Mouse (Mus musculus) forebrain, embryonic 15.5 days (tissue): ENCODE measurements at regions not wholly inside any gene's neighbourhood (a gene's known extent, or its start where the extent isn't known, plus 50 kb on each side); places are given as distances from the start of the nearest gene placed in this dataset.

ENCODE experiments used
- ATAC-seq: fragments of 200-750 bp; cut with Nextera tagmentation; replicated peaks from 2 replicates; pipeline ENCODE4 v1.8.0; 2017; ENCODE audit warnings: mild to moderate bottlenecking, moderate TSS enrichment, moderate library complexity
- H3K27ac ChIP-seq: fragments of 300-500 bp; sonication (generic); replicated peaks from 2 replicates; pipeline ENCODE4 v1.5.1; 2015; ENCODE audit warnings: mild to moderate bottlenecking, inconsistent platforms
- H3K27me3 ChIP-seq: fragments of 300-500 bp; sonication (generic); 2 replicates; pipeline ENCODE4 v1.6.1; 2015; ENCODE audit warnings: inconsistent platforms
- H3K36me3 ChIP-seq: fragments of 300-500 bp; sonication (generic); 2 replicates; pipeline ENCODE4 v1.6.1; 2015; ENCODE audit warnings: mild to moderate bottlenecking, inconsistent platforms
- H3K4me1 ChIP-seq: fragments of 300-500 bp; sonication (generic); 2 replicates; pipeline ENCODE4 v1.6.1; 2015; ENCODE audit warnings: inconsistent platforms
- H3K4me2 ChIP-seq: fragments of 300-500 bp; sonication (generic); replicated peaks from 2 replicates; pipeline ENCODE4 v1.6.1; 2015; ENCODE audit warnings: mild to moderate bottlenecking, inconsistent platforms
- H3K4me3 ChIP-seq: fragments of 300-500 bp; sonication (generic); 2 replicates; pipeline ENCODE4 v1.5.1; 2015; ENCODE audit warnings: mild to moderate bottlenecking, inconsistent platforms
- H3K9ac ChIP-seq: fragments of 300-500 bp; sonication (generic); replicated peaks from 2 replicates; pipeline ENCODE4 v1.6.1; 2015; ENCODE audit warnings: mild to moderate bottlenecking, inconsistent platforms
- H3K9me3 ChIP-seq: fragments of 300-500 bp; sonication (generic); 2 replicates; pipeline ENCODE4 v1.6.1; 2016; ENCODE audit warnings: inconsistent platforms
- WGBS: fragments of 180-500 bp; shearing (Covaris S2); methylation state at CpG from one replicate; pipeline ENCODE4 v1.1.7; 2015; ENCODE audit warnings: mixed read lengths; 5-methylcytosine and 5-hydroxymethylcytosine counted together

DNA sequence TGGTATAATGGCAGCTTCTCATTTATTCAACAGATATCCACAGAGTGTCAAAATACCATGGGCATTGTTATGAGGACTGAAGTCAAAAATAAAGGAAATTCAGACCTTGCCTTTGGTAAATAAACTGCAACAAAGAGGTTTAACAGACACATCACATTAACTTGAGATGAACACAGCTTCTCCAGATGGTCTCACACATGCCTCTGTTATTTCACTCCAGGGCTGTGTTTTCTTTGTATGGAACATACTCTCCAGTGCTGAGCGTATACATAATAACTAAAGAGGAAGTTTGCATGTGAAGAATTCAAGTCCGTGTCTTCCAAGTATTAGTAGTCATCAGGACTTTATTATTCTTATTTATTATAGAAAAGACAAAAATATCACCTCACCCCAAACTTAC lies 355.5 kb upstream of the Trib2 start:
- no peaks in the 10 kb centered on the region for H3K9me3 ChIP-seq
- H3K4me3 ChIP-seq = no peak overlapping the region
- H3K36me3 ChIP-seq = no peaks in the 10 kb centered on the region
- H3K27me3 ChIP-seq = no peaks in the 10 kb centered on the region
- no peak overlapping the region for H3K4me2 ChIP-seq
- H3K9ac ChIP-seq = no peak overlapping the region
- 76% methylated on average over 2 of the region's 2 CpGs for WGBS
- H3K27ac ChIP-seq = no peak overlapping the region
- no peaks in the 10 kb centered on the region for H3K4me1 ChIP-seq
- no peak for ATAC-seq

DNA sequence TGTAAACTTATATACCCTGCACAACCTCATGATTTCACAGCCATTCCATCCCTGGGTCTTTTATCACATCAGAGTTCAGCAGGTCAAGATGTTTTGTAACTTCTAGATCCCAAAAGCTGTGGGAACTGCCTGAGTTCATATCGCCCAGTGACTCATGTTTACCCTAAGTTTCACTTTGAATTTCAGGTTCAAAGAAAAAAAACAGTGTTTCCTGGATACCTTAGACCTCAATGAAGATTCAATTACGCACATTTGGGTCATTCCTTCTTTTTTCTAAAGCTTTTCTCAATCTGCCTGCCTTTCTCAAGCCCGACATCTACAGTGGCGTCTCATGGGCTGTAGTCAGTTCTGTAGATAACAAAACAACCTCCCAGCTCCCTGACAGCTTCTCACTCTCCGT lies 354.9 kb upstream of the Trib2 start:
- H3K9me3 ChIP-seq = no peaks in the 10 kb centered on the region
- no peak for ATAC-seq
- no peaks in the 10 kb centered on the region for H3K4me1 ChIP-seq
- H3K4me3 ChIP-seq = no peak overlapping the region
- no peaks in the 10 kb centered on the region for H3K36me3 ChIP-seq
- H3K9ac ChIP-seq = no peak overlapping the region
- WGBS = 89% methylated on average over 5 of the region's 5 CpGs
- no peaks in the 10 kb centered on the region for H3K27me3 ChIP-seq
- no peak overlapping the region for H3K27ac ChIP-seq
- H3K4me2 ChIP-seq = no peak overlapping the region

DNA sequence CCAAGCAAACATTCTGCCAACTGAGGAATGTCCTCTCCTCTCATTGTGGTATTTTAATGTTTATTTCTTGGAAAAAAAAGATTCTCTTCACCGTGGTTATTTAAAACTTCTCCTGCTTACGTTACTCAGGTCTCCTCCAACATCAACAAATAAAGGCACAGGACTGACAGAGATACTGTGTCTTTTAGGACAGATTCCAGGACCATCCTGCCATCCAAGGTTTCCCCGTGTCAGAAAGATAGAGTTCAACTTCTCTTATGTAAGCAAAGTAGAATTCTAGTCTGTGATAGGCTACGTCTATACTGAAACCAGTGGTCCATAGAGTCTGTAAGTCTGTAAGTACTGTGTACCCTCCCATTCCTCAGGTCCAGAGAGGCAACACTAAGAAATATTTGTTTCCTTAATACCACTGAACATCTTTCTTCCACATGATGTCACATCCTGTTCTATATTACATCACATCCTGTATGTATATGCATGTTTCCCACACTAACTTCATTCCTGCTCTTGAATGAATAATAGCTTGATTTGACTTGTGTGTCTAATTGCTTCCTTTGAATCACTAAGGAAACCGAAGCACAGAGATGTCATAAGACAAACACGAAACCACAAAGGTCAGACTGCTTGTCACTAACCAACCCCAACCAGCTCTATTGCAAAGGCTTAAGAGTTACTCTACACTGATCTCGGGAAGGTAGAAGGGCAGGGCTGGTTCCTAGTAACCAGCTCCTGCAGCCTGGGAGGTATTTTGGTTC lies 353.2 kb upstream of the Trib2 start:
- no peak overlapping the region for H3K4me3 ChIP-seq
- H3K27ac ChIP-seq = no peak overlapping the region
- no peak overlapping the region for H3K4me2 ChIP-seq
- no peaks in the 10 kb centered on the region for H3K9me3 ChIP-seq
- no peak overlapping the region for H3K9ac ChIP-seq
- H3K36me3 ChIP-seq = no peaks in the 10 kb centered on the region
- no peaks in the 10 kb centered on the region for H3K27me3 ChIP-seq
- no peak for ATAC-seq
- H3K4me1 ChIP-seq = no peaks in the 10 kb centered on the region
- 89% methylated on average over 7 of the region's 7 CpGs for WGBS

DNA sequence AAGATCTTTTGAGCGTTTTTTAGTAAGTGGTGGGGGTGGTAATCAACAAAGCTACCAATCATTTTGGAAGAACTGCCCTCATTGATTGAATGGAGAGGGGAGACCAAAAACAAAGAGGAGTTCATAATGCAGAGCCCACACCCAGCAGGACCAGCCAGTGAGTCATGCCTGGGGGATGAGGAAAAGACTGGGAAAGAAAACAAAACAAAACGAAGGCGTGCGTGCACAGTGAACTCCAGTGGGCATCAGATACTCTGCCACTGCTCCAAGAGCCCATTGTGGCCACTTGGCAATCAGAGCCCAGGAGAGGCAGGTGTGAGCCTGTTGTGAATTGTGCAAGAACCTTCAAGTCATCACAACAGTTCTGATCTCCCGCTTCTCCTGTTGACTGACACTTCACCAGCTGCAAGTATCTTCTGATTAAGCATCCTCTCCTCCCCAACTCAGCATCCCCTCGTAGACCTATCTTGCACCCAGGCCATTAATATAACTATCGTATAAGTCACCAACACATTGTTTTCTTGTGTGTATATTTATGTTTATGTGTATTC lies 351.1 kb upstream of the Trib2 start:
- no peak for ATAC-seq

DNA sequence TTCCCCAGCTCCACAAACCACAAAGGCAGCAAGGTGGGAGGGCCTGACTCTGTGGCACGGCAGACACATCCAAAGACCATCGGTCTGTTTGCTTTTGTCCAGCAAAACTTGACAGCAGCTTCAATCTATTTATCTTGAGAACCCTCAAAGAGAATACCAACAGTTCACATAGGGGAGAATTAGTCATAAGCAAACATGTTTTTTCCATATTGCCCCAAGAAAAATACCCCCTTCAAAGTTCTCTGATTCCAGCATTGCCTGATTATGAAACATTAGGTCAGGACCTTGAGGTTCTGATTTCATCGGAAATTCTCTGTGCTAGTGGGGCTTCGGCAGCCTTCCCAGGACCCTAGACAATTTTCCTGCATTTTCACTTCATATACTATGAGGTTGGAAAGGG lies 348.4 kb upstream of the Trib2 start:
- Histone ChIP-seq H3K9ac (no peak overlapping the region), H3K4me1 (no peaks in the 10 kb centered on the region), H3K9me3 (no peaks in the 10 kb centered on the region), H3K36me3 (no peaks in the 10 kb centered on the region), H3K27ac (no peak overlapping the region), H3K4me2 (no peak overlapping the region), H3K4me3 (no peak overlapping the region), H3K27me3 (no peaks in the 10 kb centered on the region)
- WGBS = 87% methylated on average over 4 of the region's 4 CpGs
- no peak for ATAC-seq

More for the DNA sequence above, 351.1 kb upstream of the Trib2 start:
- H3K36me3 ChIP-seq = no peaks in the 10 kb centered on the region
- WGBS = 51% methylated on average over 7 of the region's 7 CpGs
- no peaks in the 10 kb centered on the region for H3K9me3 ChIP-seq
- H3K9ac ChIP-seq = no peak overlapping the region
- no peak overlapping the region for H3K4me2 ChIP-seq
- no peak overlapping the region for H3K27ac ChIP-seq
- H3K4me1 ChIP-seq = no peaks in the 10 kb centered on the region
- H3K4me3 ChIP-seq = no peak overlapping the region
- no peaks in the 10 kb centered on the region for H3K27me3 ChIP-seq

DNA sequence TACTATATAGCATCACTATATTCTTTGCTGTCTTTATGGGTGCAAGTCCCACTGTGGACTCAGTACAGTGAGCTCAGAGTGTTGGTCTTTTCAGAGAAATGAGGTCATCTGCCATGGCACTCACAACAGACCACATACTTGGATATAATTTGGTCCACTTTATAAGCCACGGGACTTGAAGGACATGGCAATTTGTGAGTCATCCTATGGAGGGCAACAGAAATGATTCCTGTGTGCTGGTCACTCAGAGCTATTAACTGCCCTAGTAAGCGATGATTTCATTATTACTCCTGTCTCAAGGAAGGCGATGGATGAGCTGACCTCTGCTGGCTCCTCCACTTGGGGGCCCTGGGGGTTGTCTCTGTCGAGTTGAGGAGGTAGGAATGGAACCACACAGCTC lies 345.2 kb upstream of the Trib2 start:
- no peak overlapping the region for H3K27ac ChIP-seq
- no peak for ATAC-seq
- no peaks in the 10 kb centered on the region for H3K4me1 ChIP-seq
- no peaks in the 10 kb centered on the region for H3K27me3 ChIP-seq
- no peak overlapping the region for H3K4me3 ChIP-seq
- H3K9ac ChIP-seq = no peak overlapping the region
- H3K36me3 ChIP-seq = no peaks in the 10 kb centered on the region
- WGBS = 83% methylated on average over 4 of the region's 4 CpGs
- no peak overlapping the region for H3K4me2 ChIP-seq
- H3K9me3 ChIP-seq = no peaks in the 10 kb centered on the region

DNA sequence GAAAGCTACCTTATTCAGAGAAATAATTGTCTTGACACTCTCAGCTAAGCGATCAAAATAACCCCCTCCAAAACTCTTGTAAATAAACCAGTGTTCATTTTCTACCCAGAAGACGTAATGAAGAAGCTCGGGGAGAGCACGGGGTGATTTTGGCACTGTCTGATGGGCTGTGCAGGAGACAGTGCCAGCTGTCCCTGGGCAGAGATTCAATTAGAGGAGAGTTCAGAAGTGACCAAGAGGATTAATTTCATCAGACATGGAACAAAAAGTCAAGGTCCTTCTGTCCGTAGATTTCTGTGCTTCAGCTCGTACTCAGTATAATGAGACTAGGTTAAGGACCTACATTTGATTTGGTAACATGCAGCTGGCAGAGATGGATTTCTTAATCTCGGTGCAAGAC lies 341.2 kb upstream of the Trib2 start:
- ATAC-seq = no peak

DNA sequence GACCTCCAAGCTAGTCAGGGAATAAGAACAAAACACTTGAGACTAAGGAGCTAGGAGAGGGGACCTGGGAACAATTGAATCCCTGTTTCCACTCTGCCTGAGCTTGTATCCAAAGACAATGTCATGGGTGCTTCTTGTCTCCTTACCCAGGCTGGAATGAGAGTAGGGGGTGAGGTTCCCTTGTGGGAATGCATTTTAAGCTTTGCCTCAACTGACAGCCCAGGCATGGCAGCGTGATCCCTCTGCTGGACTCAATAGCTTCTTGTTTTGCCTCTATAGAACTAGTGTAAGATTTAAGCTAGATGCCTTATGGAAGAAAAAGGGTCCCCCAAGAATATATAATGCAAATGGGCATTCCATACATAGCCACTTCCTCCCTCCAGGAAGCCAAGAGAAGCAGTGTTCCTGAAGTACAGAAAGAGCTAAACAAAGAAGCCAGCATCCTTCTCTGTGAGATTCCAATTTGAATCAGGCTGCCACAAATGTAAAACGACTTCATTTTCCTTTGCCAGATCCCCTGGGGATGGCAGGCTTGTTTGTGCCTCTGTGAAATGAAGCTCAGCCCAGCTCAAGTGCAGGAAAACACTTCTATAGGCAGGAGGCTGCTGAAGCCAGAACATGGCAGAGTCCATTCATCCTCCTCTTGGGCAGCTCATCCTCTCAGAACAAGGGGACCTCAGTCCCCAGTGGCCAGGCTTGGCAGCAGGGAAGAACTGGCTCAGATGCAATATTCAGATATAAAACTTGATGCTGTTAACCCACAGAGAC lies 339.3 kb upstream of the Trib2 start:
- no peak overlapping the region for H3K4me2 ChIP-seq

More for the DNA sequence above, 341.2 kb upstream of the Trib2 start:
- no peak overlapping the region for H3K9ac ChIP-seq
- no peaks in the 10 kb centered on the region for H3K9me3 ChIP-seq
- H3K4me1 ChIP-seq = peaks cover 9% of the 10 kb centered on the region
- no peak overlapping the region for H3K27ac ChIP-seq
- WGBS = 58% methylated on average over 7 of the region's 7 CpGs
- H3K4me2 ChIP-seq = no peak overlapping the region
- H3K27me3 ChIP-seq = no peaks in the 10 kb centered on the region
- no peak overlapping the region for H3K4me3 ChIP-seq
- no peaks in the 10 kb centered on the region for H3K36me3 ChIP-seq

DNA sequence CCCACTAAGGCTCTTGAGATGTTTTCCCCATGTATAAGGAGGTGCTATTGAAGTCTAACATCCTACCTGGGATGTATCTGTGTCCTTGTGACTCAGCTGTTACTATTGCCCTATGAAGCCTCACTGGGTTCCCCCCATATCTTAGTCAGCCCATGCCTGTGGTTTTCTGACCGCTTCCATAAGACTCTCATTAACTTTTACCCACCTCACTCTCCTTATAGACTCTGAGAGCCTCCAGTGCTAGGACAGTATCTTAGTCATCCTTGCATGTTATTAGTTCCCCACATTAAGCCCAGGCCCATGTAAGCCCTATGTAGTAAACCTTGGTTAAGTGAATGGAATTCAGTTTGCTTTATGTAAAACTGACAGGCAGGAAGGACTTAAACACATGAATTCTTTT lies 337.5 kb upstream of the Trib2 start:
- H3K27ac ChIP-seq = no peak overlapping the region

More for the DNA sequence above, 339.3 kb upstream of the Trib2 start:
- Histone ChIP-seq H3K4me3 (no peak overlapping the region), H3K36me3 (no peaks in the 10 kb centered on the region), H3K9ac (no peak overlapping the region), H3K27ac (peak overlapping the region; percentile 53), H3K4me1 (peaks cover 9% of the 10 kb centered on the region), H3K27me3 (no peaks in the 10 kb centered on the region), H3K9me3 (no peaks in the 10 kb centered on the region)
- ATAC-seq = peak; percentile 77
- 10% methylated on average over 2 of the region's 2 CpGs for WGBS

DNA sequence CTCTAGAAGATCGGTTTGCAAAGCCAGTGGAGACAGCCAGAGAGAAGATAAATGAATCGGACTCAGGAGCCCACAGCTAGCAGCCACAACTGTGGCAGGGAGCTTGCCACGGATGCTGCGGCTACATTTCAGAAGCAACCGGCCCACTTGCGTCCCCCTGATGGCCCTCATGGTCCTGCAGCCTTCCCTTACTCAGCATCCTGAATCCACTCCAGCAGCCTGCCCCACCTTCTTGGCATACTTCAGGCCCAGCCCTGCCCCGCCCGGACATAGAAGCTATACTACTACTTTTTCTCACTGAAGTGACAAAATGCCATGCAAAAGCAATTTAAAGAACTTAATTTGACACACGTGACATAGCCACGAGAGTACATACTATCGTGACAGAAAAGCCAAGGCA lies 335.4 kb upstream of the Trib2 start:
- Histone ChIP-seq H3K27ac (no peak overlapping the region), H3K4me3 (no peak overlapping the region)
- WGBS = 91% methylated on average over 11 of the region's 11 CpGs

More for the DNA sequence above, 337.5 kb upstream of the Trib2 start:
- no peak for ATAC-seq
- Histone ChIP-seq H3K9me3 (no peaks in the 10 kb centered on the region), H3K4me2 (no peak overlapping the region), H3K27me3 (no peaks in the 10 kb centered on the region), H3K4me3 (no peak overlapping the region), H3K4me1 (peaks cover 9% of the 10 kb centered on the region), H3K36me3 (no peaks in the 10 kb centered on the region), H3K9ac (no peak overlapping the region)
- 89% methylated on average over 1 of the region's 1 CpGs for WGBS

DNA sequence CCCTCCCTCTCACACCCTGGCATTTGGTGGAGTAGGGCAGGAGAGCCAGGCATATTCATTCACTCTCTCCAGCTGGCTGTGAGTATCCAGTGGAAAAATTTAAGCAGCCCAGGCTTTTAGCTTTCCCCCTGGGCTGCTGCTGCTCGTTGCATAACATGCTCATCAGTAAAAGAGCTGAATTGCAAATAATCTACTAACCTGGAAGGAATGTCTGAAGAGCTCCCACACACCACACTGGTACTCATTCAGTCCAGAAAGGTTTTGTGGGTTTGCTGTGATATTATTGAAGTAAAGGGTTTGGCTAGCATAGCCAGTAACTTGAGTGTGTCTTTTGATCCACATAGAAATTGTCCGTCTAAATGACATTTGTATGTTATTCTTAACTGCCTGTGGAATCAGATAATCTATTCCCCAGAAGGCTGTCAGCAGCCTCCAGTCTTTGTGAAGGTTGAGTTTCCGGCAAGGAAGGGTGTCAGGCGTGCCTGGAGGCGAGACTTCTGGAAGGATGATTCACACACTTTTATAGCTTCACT lies 334.5 kb upstream of the Trib2 start:
- H3K9me3 ChIP-seq = no peaks in the 10 kb centered on the region
- H3K4me3 ChIP-seq = no peak overlapping the region
- no peak for ATAC-seq
- no peak overlapping the region for H3K9ac ChIP-seq
- H3K27ac ChIP-seq = no peak overlapping the region
- H3K4me2 ChIP-seq = no peak overlapping the region
- H3K36me3 ChIP-seq = no peaks in the 10 kb centered on the region
- peaks cover 7% of the 10 kb centered on the region for H3K4me1 ChIP-seq
- H3K27me3 ChIP-seq = no peaks in the 10 kb centered on the region
- 67% methylated on average over 5 of the region's 5 CpGs for WGBS

More for the DNA sequence above, 335.4 kb upstream of the Trib2 start:
- Histone ChIP-seq H3K36me3 (no peaks in the 10 kb centered on the region), H3K9ac (no peak overlapping the region), H3K4me1 (peaks cover 9% of the 10 kb centered on the region), H3K27me3 (no peaks in the 10 kb centered on the region), H3K9me3 (no peaks in the 10 kb centered on the region), H3K4me2 (no peak overlapping the region)
- ATAC-seq = no peak

DNA sequence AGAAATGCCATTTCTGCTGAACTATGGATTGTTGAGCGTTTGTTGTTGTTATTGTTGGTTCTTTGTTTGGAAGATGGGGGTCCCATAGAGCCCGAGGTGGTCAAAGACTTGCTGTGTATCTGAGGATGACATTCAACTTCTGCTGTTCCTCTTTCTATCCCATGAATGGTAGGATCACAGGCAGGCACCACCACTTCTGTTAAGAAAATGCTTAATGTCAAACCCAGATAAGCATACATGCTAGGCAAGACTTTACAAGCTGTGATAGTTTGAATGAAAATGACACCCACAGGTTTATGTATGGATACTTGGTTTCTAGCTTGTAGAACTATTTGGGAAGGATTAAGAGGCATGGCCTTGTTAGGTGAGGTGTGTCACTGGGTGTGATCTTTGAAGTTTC lies 330.2 kb upstream of the Trib2 start:
- no peaks in the 10 kb centered on the region for H3K9me3 ChIP-seq
- H3K27ac ChIP-seq = no peak overlapping the region
- no peaks in the 10 kb centered on the region for H3K4me1 ChIP-seq
- no peaks in the 10 kb centered on the region for H3K27me3 ChIP-seq
- WGBS = 72% methylated on average over 2 of the region's 2 CpGs
- no peak overlapping the region for H3K4me3 ChIP-seq
- no peak overlapping the region for H3K9ac ChIP-seq
- no peak for ATAC-seq
- no peak overlapping the region for H3K4me2 ChIP-seq
- no peaks in the 10 kb centered on the region for H3K36me3 ChIP-seq
